Mouse (Mus musculus): ENCODE results near the gene Nr4a1.
A peak's percentile ranks its signal among the peaks of the same experiment; 100 is the strongest.

Gene Nr4a1

DNA sequence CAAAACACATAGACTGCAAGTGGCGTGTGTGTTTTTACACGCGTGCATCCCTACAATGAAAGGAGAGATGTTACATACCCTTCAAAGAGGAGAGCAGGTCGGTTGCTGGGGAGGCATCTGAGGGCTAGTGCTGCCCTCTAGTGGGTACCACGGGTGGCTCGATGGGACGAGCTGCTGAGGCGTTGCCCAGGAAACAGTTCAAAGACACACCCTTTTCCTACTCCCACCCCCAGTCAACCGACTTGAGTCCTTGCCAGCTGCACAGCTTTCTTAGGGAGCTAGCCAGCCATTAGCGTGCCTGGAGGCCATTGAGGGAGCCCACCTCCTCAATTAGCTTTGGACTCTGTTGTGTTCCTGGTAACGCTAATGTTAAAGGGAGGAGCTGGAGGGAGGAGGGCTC lies 61.8 kb downstream of the Nr4a1 start:
- DNase-seq (ENCODE audit: low spot score): peak; percentile 90

DNA sequence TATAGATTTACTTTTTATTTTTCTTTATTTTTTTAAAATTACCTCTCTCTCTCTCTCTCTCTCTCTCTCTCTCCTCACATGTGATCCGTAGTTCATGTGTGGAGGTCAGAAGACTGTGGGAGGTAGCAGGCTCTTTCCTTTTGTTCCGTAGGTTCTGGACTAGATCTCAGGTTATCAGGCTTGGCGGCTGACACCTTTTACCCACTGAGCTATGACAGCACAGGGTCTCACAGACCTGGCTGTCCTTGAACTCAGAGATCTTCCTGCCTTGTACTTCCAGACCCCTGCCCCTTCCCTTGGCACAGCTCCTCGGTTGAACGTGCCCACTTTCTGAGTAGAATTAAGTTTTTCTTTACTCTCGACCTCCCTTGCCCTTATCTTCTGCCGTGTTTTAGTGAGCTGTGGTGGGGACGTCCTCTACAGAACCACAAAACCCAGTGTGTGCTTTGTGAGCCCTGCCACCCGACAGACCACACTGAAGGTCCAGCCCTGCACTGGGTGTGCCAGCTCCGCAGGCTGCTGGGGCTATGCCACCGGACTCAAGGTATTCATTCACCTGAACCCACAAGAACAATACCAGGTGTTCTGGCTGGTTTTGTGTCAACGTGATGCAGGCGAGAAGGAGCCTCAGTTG lies 62.3 kb downstream of the Nr4a1 start:
- DNase-seq (ENCODE audit: low spot score): no peak

DNA sequence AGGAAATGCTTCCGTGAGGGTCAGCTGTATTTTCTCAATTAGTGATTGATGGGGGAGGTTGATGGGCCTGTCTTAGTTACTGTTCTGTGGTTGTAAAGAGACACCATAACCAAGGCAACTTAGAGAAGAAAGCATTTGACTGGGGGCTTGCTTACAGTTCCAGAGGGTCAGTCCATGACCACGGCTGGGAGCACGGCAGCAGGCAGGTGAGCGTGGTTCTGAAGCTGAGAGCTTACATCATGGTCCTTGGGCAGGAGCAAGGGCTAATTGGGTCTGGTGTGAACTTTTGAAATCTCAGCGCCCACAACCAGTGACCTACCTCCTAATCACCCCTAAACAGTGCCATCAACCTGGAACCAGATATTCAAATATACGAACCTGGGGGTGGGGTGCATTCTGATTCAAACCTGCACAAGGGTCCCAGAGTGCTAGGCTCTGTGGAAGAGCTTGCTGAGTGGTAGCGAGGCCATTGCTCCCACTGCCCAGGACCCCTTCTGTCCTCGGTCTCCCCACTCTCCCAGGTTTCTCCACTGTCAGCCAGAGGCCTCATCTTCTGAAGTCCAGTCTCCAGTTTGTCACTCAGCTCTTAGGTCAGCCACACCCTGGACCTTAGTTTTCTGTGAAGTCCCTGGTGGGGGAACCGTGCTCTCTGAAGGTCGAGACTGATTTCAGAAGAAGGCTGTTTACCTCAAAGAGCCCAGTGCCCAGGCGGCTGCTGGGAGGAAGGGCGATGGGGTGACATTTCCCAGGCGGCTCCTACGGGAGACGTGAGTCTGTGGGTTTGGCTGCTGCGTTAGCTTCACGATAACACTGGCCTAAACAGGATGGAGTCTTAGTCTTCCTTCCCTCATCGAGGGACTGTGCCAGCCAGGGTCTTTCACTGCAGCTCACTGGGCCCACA lies 63.1 kb downstream of the Nr4a1 start:
- no peak for DNase-seq (ENCODE audit: low spot score)

DNA sequence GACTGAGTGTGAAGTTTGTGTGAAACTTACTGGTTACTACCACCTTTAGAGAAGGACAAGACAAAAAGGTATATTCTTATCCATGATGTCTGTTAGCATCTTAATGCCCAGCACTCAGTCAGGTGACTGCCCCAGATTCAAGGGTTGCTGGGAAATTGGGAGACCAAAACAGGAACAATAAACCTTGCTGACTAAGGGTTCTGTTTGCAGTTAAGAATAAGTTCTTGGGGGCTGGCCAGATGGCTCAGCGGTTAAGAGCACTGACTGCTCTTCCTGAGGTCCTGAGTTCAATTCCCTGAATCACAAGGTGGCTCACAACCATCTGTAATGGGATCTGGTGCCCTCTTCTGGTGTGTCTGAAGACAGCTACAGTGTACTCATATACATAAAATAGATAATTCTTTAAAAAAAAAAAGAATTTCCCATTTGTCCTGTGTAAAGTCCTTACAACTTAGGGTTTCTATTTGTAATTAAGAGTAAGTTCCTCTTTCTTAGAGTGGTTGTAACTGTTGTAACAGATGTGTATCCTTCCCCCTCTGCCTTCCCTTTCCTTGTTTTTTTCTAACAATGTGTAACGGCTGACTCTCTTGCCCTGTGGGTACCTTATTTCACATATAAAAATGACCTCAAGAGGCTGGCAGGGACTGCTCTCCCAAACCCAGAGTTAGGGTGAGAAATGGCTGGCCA lies 63.9 kb downstream of the Nr4a1 start:
- no peak for DNase-seq (ENCODE audit: low spot score)

DNA sequence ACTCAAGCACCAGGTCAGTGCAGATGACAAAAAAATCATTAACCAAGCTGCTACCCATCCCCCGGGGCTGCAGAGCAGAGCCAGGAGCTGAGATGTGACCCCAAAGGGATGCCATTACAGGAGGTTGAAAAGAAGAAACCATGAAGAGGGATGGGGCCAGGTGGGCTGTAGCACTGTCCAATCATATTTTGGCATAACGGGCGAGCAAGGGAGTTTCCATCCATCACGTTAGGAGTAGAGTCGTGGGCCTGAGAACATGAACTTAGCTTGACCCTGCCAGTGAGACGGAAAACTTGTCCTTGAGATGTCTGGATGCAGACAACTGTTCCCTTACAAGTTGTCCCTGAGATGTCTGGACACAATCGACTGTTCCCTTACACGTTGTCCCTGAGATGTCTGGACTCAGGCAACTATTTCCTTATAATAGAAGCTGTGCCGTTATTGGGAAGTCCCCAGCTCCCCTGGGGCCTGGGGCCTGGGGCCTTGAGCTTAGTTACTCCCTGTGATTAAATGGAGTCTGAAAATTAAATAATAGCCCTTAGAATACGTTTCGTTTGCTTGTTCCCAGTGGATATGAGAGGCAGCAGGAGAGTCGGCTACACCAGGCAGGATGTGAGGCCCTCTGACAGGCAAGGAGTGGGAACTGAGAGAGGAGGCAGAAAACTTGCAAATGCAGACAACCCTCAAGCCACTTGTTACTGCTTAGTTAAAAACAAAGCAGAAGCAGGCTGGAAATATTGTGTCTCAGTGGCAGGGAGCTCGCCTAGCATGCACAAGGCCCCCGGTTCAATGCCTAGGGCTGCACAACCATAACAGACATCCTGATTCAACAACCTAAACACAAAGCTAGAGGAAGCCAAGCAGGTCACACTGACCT lies 65.1 kb downstream of the Nr4a1 start:
- no peak for DNase-seq (ENCODE audit: low spot score)

DNA sequence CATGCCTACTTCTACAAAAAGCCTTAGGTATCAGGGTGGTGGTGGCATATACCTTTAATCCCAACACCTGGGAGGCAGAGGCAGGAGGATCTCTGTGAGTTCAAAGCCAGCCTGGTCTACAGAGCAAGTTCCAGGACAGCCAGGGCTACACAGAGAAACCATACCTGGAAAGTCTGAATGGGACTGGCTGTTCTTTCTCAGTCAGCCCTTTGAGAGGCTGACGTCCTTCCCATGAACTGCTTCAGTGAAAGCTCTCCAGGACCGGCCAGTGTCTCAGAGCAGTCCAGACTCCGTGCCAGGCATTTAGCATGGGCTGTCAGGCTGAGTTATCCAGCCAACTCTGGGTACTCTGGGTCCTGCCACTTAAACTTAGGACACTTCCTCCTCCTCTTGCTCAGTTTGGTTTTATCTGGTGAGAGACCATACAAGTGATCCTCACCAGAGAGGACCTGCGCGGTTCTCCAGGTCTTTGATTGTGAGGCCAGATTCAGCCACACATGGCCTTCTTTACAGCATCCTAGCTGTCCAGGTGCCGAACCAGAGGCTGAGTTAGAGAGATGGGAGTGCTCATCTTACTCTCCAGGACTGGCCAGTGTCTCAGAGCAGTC lies 66.0 kb downstream of the Nr4a1 start:
- DNase-seq (ENCODE audit: low spot score): no peak

DNA sequence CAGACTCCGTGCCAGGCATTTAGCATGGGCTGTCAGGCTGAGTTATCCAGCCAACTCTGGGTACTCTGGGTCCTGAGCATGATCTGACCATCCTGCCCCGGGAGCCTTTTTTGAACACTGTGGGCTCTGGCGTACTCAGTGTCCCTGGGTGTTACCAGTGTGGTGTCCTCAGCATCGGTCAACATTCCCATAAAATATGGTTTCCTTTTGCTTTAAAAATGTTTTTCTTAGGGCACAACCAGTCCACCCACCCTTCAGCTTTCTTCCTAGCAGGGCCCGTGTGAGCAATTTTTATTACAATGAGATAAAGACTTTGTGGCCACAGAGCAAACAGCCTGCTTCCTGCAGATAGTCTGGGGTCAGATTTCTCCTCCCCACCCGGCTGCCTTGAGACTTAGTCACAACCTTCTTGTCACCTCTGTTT lies 66.6 kb downstream of the Nr4a1 start:
- peak; percentile 70 for DNase-seq (ENCODE audit: low spot score)

DNA sequence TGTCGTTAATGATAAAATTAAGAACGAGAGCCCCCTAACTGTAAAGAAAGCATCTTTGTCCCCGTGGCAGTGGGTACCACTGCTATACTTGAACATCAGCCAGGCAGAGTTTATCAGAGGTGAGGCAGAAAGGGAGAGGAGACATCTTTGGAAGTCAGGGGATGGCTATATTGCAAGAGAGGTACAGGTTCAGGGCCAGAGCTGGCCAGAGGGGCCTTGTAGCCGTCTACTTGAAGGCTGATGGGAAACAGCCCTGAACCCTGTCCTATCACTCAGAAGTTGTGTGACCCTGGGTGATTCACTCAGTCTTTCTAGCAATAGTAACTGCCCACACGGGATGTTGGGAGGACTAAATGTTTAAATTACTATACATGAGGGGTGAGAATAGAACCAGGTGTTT lies 67.1 kb downstream of the Nr4a1 start:
- DNase-seq (ENCODE audit: low spot score): no peak

DNA sequence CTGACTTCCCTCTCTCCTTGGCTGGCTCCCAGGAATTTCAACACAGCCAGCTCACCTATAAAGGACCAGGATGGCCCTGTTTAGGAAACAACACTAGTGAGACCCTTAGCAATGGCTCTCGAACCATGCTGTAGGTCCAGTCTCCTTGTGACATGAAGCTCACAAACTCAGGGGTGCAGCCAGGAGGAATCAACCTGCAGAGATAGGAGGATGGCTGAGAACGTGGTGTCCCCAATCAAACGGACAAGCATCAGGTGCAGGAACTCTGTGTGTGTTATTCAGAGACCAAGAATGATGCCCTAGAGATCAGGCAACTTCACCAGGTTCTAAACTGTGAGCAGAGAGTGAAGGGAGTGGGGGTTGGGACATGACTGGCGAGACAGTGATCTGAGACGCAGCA lies 68.0 kb downstream of the Nr4a1 start:
- DNase-seq (ENCODE audit: low spot score): no peak

DNA sequence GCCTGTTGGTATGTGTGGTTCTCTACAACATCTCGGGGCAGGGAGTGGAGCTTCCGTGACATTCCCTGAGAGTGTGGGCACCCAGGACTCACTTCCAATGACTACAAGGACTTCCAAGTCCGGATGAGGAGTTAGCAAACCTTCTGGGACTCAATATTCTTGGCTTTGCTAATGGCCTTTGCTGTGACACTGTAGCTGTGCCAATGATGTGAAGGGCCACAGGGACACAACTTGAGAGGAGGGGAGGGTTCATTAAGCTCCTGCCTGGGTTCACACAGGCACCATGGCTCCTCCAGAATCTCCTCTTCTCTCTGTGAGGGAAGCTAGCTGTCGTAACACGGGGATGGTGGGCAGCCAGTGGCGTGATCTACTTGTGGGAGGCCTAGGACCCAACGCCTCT lies 68.6 kb downstream of the Nr4a1 start:
- DNase-seq (ENCODE audit: low spot score): no peak

DNA sequence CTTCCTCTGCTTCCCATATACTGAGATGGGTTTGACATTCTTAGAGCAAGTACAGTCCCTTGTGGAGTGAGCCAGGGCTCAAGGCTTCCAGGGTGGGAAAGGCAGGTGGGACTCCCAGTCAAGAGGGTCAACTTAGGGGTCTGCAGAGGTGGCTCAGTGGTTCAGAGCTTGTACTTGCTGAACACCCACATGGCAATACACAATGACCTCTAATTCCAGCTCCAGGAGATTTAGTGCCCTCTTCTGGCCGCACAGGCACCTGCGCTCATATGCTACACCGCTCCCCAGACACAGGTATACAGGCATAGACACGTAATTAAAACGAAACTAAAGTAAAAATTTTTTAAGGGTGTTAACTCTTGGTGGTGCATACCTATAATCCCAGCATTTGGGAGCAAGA lies 69.4 kb downstream of the Nr4a1 start:
- no peak for DNase-seq (ENCODE audit: low spot score)
